Mouse (Mus musculus) effector memory CD4-positive, alpha-beta T cell, adult 5 months (primary cell): ENCODE measurements around the gene Robo3. TPM values are rescaled to one million over a fixed set of nuclear protein-coding genes. Genes with fewer than 3 reads are reported as not detected.

Experiments
- polyA plus RNA-seq: library from polyadenylated mRNA; unstranded; fragments of 100-300 nt; shearing (Covaris generic); gene quantifications from one replicate; pipeline ENCODE4 v1.2.1, GENCODE M21; 2017

Robo3 gene
- polyA plus RNA-seq: not detected

DNA sequence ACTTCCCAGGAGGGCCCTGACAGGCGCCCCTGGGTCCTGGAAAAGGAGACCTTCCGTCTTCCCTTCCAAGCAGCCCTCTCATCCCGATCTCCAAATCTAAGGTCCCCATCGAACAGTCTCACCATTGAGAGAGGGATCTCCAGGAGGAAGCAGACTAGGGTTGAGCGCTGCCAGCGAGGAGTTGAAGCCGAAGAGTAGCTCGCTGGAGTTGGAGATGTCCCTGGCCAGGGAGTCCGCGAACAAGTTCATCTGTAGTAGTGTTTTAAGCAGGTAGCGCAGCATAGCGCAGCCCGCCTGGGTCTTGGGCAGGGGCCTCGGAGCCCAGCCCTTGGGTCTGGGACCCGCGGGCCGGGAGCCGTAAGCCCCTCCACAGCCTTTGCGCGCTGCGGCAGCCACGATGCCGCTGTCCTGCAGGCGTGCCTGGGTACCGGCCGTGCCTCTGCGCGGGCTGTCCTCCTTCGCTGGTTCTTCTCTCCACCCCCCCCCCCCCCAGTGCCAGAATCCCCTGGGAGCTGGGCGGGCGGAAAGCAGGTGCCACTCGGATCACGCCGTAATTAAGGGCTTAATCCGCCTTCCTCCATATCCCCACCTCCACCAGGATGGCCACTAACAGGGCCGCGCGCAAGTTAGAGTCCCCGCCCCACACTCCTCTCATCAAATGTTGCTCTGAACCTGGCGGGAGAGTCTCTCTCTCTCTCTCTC lies at the start of gene Robo3:
Robo3 (minus strand) TSS at position 527 of the 702 bp plus-strand sequence.

DNA sequence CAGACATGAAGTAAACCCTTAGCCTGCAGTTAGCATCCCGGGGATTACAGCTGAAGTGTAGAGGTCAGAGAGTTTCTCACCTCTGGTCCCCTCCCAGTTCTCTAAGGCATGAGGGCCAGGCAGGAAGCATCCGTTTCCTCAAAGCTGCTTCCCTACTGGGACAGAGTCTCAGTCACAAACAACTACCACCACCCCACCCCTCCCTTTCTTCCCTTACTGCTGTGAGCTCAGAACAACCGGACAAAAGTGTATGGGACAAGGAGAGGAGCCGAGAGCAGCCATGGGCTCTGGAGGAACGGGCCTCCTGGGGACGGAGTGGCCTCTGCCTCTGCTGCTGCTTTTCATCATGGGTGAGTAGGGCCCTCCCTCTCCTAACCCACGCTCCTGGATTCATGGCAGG lies 31.2 kb downstream of the Robo3 start, which contains the start of gene Robo4:
Robo4 (plus strand) TSS at position 96 of the 400 bp plus-strand sequence.

DNA sequence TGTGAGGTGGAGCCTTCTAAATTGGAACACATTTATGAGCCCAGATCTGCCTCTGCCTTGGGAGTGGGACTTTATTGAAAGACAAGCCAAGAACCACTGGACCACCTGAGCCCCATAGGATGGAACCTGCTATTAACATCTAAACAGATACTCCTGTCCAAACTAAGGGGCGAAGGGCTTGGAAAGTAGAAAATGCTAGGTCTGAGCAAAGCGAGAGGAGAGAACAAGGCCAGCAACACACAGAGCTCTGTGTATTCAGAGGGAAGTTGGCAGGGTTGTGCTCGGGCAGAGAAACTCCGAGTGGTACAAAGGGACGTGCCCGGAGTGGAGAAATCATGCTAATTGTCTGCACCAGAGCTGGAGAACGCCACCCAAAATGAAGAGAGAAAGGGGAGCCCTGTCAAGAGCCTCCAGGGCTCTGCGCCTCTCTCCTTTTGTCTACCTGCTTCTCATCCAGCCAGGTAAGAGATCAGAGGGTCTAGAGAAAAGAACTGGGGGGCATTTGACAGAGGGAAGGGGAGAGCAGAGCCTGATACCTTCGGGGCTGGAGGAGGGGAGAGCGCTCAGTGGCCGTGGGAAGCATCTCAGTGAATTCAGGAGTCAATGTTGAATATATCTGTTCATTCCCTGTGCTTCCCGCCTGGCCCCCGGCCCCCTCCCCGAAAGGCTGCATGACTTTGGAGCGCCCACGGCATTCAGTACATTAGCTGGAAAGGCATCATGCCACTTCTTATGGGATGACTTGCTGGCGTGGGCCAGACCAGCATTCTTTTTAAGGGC lies 65.6 kb downstream of the Robo3 start, which contains the start of gene Hepacam:
Hepacam (plus strand) TSS at position 51 of the 780 bp plus-strand sequence.

Other genes starting within 250 kb of the Robo3 start
- 2.2 TPM for gene Tmem218, start 225.0 kb downstream of the Robo3 start, polyA plus RNA-seq
- gene Slc37a2, start 177.5 kb downstream of the Robo3 start, polyA plus RNA-seq: 2.5 TPM
- gene Ccdc15, start 84.8 kb downstream of the Robo3 start, polyA plus RNA-seq: 6.2 TPM
- gene Hepacam, start 65.9 kb downstream of the Robo3 start, polyA plus RNA-seq: not detected
- gene Robo4, start 31.3 kb downstream of the Robo3 start, polyA plus RNA-seq: not detected
- 40.0 TPM for gene Msantd2, start 56.1 kb upstream of the Robo3 start, polyA plus RNA-seq
- gene Esam, start 94.8 kb upstream of the Robo3 start, polyA plus RNA-seq: not detected
- gene Vsig2, start 106.0 kb upstream of the Robo3 start, polyA plus RNA-seq: not detected
- gene Nrgn, start 119.7 kb upstream of the Robo3 start, polyA plus RNA-seq: 1.8 TPM
- 11.9 TPM for gene Siae, start 122.5 kb upstream of the Robo3 start, polyA plus RNA-seq
- 0.95 TPM for gene Spa17, start 180.5 kb upstream of the Robo3 start, polyA plus RNA-seq
- 127 TPM for gene Tbrg1, start 224.1 kb upstream of the Robo3 start, polyA plus RNA-seq
- gene Panx3, start 236.0 kb upstream of the Robo3 start, polyA plus RNA-seq: not detected